Mouse (Mus musculus): Measurements from ENCODE around the gene Mrln. TPM values are rescaled to one million over a fixed set of nuclear protein-coding genes. Genes with fewer than 3 reads are reported as not detected.
A peak's percentile ranks its signal among the peaks of the same experiment; 100 is the strongest.
"Not testable (repeated sequence)": the region's sequence is repeated elsewhere in the genome, so short reads cannot be mapped to it uniquely, and the experiment has no call there.

Mrln gene
- polyA plus RNA-seq, 1 experiment from 2014 or later = 1.4 TPM

DNA sequence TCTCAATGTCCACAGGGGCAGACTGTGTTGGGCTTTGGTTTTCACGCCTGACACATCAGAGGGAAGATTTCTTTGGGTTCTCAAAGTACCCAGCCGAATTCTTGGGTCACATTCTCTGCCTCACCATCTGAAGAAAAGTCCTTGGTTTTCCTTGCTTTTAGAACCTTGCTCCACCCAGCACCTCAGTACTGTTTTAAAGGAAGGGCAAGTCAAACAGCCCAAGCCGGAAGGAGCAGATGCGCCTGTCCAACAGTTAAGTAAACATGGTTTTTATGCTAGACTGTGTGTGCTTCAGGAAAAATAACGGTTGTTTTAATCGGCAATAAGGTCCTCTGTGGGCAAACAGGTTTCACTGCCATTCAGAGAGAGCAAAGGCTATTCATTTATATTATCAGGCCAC, 6.5 kb upstream of the Mrln start:
- WGBS = 79% methylated on average over 6 of the region's 6 CpGs
- Histone ChIP-seq H3K9me3 (no peaks in the 10 kb centered on the region), H3K4me3 (replicated peaks) (no peak overlapping the region), H3K9ac (no peak overlapping the region), H3K4me1 (peaks cover 5% of the 10 kb centered on the region; the same call in 1 of the 2 replicates), H3K4me2 (no peak overlapping the region), H3K27me3 (no peaks in the 10 kb centered on the region), H3K27ac (no peak overlapping the region), H3K36me3 (replicated peaks) (peaks cover 5% of the 10 kb centered on the region)
- ATAC-seq (ENCODE audit: low FRiP score) = no peak

GRCm38 (mm10) chr10:70198951-70199463, 5.5 kb upstream of the Mrln start:
- no peaks in the 10 kb centered on the region for H3K27me3 ChIP-seq
- WGBS = 90% methylated on average over 7 of the region's 7 CpGs
- no peak overlapping the region for H3K9ac ChIP-seq
- H3K4me3 ChIP-seq (replicated peaks) = no peak overlapping the region
- H3K4me2 ChIP-seq = no peak overlapping the region
- no peaks in the 10 kb centered on the region for H3K36me3 ChIP-seq (replicated peaks)
- no peak for ATAC-seq (ENCODE audit: low FRiP score)
- no peaks in the 10 kb centered on the region for H3K9me3 ChIP-seq
- H3K4me1 ChIP-seq = peaks cover 5% of the 10 kb centered on the region; the same call in 1 of the 2 replicates
- no peak overlapping the region for H3K27ac ChIP-seq

DNA sequence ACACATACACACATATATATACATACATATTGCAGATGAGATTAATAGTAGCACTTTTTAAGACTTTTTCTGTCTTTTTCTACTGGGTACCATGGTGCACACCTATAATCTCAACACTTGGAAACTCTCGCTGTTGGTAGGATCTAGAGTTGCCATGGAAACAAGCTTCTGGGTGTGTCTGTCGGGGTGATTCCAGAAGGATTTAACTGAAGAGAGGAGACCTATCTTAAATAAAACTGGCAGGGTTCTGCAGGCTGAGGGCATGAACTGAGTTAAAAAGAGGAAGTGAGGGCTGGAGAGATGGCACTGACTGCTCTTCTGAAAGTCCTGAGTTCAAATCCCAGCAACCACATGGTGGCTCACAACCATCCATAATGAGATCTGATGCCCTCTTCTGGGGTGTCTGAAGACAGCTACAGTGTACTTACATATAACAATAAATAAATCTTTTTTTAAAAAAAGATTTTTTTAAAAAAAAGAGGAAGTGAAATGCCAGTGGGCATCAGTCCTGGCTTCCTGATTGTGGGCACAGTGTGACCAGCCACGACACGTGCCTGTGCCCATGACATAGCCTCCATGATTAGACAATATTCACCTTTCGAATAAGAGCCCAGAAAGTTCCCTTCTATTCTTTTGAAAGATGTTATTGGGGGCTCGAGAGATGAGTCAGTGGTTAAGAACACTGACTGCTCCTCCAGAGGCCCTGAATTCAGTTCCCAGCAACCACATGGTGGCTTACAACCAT, 4.8 kb upstream of the Mrln start:
- no peak for ATAC-seq (ENCODE audit: low FRiP score)
- no peak overlapping the region for H3K27ac ChIP-seq
- H3K27me3 ChIP-seq = no peaks in the 10 kb centered on the region
- H3K36me3 ChIP-seq (replicated peaks) = no peaks in the 10 kb centered on the region
- no peak overlapping the region for H3K4me3 ChIP-seq (replicated peaks)
- H3K9ac ChIP-seq = no peak overlapping the region
- no peak overlapping the region for H3K4me2 ChIP-seq
- 85% methylated on average over 6 of the region's 6 CpGs for WGBS
- no peaks in the 10 kb centered on the region for H3K9me3 ChIP-seq
- peaks cover 5% of the 10 kb centered on the region; the same call in 1 of the 2 replicates for H3K4me1 ChIP-seq

GRCm38 (mm10) chr10:70200889-70201500, 3.5 kb upstream of the Mrln start:
- Histone ChIP-seq H3K27ac (no peak overlapping the region), H3K36me3 (replicated peaks) (no peaks in the 10 kb centered on the region), H3K9me3 (no peaks in the 10 kb centered on the region), H3K4me1 (peaks cover 5% of the 10 kb centered on the region; the same call in 1 of the 2 replicates), H3K4me3 (replicated peaks) (no peak overlapping the region), H3K27me3 (no peaks in the 10 kb centered on the region), H3K9ac (no peak overlapping the region), H3K4me2 (peak overlapping the region; percentile 3; the same call in 1 of the 2 replicates)
- peak; percentile 30; the same call in 1 of the 2 replicates for ATAC-seq (ENCODE audit: low FRiP score)
- WGBS = 25% methylated on average over 12 of the region's 12 CpGs

GRCm38 (mm10) chr10:70211281-70211680, 6.8 kb downstream of the Mrln start:
- Histone ChIP-seq H3K27ac (no peak overlapping the region), H3K4me1 (no peaks in the 10 kb centered on the region), H3K27me3 (no peaks in the 10 kb centered on the region), H3K9me3 (no peaks in the 10 kb centered on the region), H3K9ac (no peak overlapping the region), H3K36me3 (replicated peaks) (no peaks in the 10 kb centered on the region), H3K4me2 (no peak overlapping the region), H3K4me3 (replicated peaks) (no peak overlapping the region)
- no peak for ATAC-seq (ENCODE audit: low FRiP score)
- 82% methylated on average over 9 of the region's 9 CpGs for WGBS

DNA sequence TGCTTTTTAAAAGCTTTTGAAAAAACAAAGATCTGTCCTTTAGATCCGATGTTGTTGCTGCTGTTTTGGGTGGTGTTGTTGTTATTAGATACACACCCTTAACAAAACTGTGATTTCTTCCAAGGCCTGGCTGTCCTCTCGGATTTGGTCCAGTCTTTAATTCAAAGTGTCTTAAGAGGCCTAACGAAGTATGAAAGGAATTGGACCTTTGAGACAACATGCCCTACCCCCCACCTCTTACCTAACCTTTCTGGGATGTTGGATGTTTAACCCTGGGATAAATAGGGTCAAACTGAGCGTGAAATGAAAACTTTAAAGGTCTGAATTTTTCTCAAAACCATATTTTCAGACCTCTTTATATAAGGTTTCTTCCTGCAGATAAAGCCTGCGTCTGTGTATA, 16.5 kb downstream of the Mrln start:
- H3K36me3 ChIP-seq (replicated peaks) = no peaks in the 10 kb centered on the region
- 46% methylated on average over 5 of the region's 5 CpGs for WGBS
- no peak for ATAC-seq (ENCODE audit: low FRiP score)
- H3K9me3 ChIP-seq = no peaks in the 10 kb centered on the region
- H3K9ac ChIP-seq = no peak overlapping the region
- H3K4me2 ChIP-seq = no peak overlapping the region
- H3K27ac ChIP-seq = no peak overlapping the region
- H3K27me3 ChIP-seq = no peaks in the 10 kb centered on the region
- no peaks in the 10 kb centered on the region for H3K4me1 ChIP-seq
- H3K4me3 ChIP-seq (replicated peaks) = no peak overlapping the region

GRCm38 (mm10) chr10:70222231-70222630, 17.8 kb downstream of the Mrln start:
- not testable (repeated sequence) for H3K27ac ChIP-seq; H3K9ac ChIP-seq; H3K4me3 ChIP-seq (replicated peaks); H3K9me3 ChIP-seq; ATAC-seq (ENCODE audit: low FRiP score); H3K36me3 ChIP-seq (replicated peaks); H3K4me1 ChIP-seq; H3K27me3 ChIP-seq; H3K4me2 ChIP-seq
- WGBS = 93% methylated on average over 8 of the region's 8 CpGs

DNA sequence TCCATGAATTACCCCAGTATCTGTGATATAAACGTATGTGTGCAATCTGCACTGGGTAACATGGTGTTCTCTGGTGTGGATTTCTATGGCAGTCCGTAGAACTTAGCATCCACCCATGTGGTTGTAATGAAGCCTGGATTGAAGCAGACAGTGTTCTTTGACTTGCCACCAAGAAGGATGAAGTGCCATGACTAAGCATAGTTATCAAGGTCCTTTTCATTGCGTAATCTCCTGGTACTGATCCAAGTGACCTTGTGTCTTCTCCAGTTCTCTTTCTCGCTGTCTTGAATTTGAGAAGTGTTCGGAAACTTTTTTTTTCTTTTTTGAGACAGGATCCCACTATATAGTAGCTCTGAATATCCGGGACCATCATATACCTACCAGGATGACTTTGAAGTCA, 20.1 kb downstream of the Mrln start:
- Histone ChIP-seq H3K4me1 (no peaks in the 10 kb centered on the region), H3K36me3 (replicated peaks) (no peaks in the 10 kb centered on the region), H3K4me3 (replicated peaks) (no peak overlapping the region), H3K4me2 (no peak overlapping the region), H3K27ac (no peak overlapping the region), H3K9ac (no peak overlapping the region), H3K9me3 (no peaks in the 10 kb centered on the region), H3K27me3 (no peaks in the 10 kb centered on the region)
- 93% methylated on average over 6 of the region's 6 CpGs for WGBS
- no peak for ATAC-seq (ENCODE audit: low FRiP score)

- Histone ChIP-seq H3K27me3 (no peaks in the 10 kb centered on the region), H3K9me3 (no peaks in the 10 kb centered on the region), H3K4me2 (no peak overlapping the region), H3K27ac (no peak overlapping the region), H3K4me1 (no peaks in the 10 kb centered on the region), H3K9ac (no peak overlapping the region), H3K36me3 (replicated peaks) (no peaks in the 10 kb centered on the region), H3K4me3 (replicated peaks) (no peak overlapping the region)
- 82% methylated on average over 6 of the region's 6 CpGs for WGBS
- ATAC-seq (ENCODE audit: low FRiP score) = no peak
These were observed 21.3 kb downstream of the Mrln start for GRCm38 (mm10) chr10:70225760-70226159.

DNA sequence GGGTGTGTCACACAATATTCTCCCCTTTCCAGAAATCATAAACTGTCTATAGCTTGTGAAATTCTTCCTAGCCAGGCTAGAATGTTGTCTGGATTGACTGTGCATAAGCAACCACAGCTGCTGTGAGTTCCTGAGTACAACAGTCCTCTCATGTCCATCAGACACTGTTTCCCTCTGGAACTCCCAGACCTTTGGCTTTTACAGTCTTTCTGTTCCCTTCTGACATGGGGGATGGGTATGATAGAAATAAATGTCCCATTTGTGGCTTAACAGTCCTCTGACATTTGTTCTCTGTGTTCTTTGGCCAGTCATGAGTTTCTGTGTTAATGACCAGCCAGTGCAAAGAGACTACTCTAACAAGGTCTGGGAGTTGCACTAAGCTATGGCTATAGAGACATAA, 22.1 kb downstream of the Mrln start:
- Histone ChIP-seq H3K4me3 (replicated peaks) (no peak overlapping the region), H3K4me1 (no peaks in the 10 kb centered on the region), H3K27ac (no peak overlapping the region), H3K9me3 (no peaks in the 10 kb centered on the region), H3K36me3 (replicated peaks) (no peaks in the 10 kb centered on the region), H3K9ac (no peak overlapping the region), H3K4me2 (no peak overlapping the region), H3K27me3 (no peaks in the 10 kb centered on the region)
- ATAC-seq (ENCODE audit: low FRiP score) = no peak

- H3K27me3 ChIP-seq = no peaks in the 10 kb centered on the region
- no peak overlapping the region for H3K9ac ChIP-seq
- no peak overlapping the region for H3K4me2 ChIP-seq
- no peaks in the 10 kb centered on the region for H3K4me1 ChIP-seq
- H3K27ac ChIP-seq = no peak overlapping the region
- 89% methylated on average over 6 of the region's 6 CpGs for WGBS
- H3K9me3 ChIP-seq = no peaks in the 10 kb centered on the region
- ATAC-seq (ENCODE audit: low FRiP score) = no peak
- H3K4me3 ChIP-seq (replicated peaks) = no peak overlapping the region
- no peaks in the 10 kb centered on the region for H3K36me3 ChIP-seq (replicated peaks)
These were observed 25.9 kb downstream of the Mrln start for GRCm38 (mm10) chr10:70230352-70230751.

DNA sequence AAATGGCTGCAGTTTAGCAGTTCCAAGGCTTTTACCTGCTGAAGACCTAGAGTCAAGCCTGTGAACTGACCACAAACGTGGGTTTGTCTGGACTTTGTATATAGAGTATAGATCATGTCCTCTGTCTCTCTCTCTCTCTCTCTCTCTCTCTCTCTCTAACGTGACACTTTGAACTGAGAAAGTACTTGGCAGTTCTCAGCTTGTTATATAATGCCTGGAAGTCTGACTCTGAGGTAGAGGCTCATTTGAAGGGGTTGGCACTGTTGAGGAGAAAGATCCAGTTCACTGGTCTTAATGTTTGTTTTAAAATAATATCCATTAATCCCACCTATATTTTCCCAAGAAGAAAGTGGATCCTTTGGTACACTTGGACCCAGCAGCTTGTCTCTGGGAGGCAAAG, 33.5 kb downstream of the Mrln start:
- Histone ChIP-seq H3K4me2 (no peak overlapping the region), H3K9ac (no peak overlapping the region), H3K9me3 (no peaks in the 10 kb centered on the region), H3K4me3 (replicated peaks) (no peak overlapping the region), H3K27me3 (0 out of 2 replicates have a peak, but pooled peaks cover 5% of the 10 kb centered on the region), H3K4me1 (no peaks in the 10 kb centered on the region), H3K27ac (no peak overlapping the region), H3K36me3 (replicated peaks) (no peaks in the 10 kb centered on the region)
- no peak for ATAC-seq (ENCODE audit: low FRiP score)
- 67% methylated on average over 2 of the region's 2 CpGs for WGBS

Data from forebrain, embryonic 12.5 days (tissue).